Mouse (Mus musculus): ENCODE results near the gene Klf16. TPM values are rescaled to one million over a fixed set of nuclear protein-coding genes. Genes with fewer than 3 reads are reported as not detected.
"Not testable (repeated sequence)": the region's sequence is repeated elsewhere in the genome, so short reads cannot be mapped to it uniquely, and the experiment has no call there.

Gene Klf16
- polyA plus RNA-seq, 1 experiment, result 31.0 TPM

DNA sequence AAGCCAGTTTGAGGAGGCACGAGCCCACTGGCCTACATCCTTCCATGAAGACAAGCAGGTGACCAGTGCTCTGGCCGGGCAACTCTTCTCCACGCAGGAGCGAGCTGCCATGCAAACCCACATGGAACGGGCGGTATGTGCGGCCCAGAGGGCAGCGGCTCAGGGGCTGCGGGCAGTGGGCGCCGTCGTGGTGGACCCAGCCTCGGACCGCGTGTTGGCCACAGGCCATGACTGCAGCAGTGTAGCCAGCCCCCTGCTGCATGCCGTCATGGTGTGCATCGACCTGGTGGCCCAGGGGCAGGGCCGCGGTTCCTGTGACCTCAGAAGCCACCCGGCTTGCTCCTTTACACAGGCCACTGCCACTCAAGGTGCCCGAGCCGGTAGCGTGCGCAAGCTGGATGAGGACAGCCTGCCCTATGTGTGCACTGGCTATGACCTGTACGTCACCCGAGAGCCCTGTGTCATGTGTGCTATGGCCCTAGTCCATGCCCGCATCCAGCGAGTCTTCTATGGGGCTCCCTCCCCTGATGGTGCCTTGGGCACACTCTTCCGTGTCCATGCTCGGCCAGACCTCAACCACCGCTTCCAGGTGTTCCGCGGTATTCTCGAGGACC is 29.7 kb upstream of the Klf16 start:
- Histone ChIP-seq H3K4me3 (ENCODE audit: control insufficient read depth, insufficient read depth, low read length) (peak overlapping the region; percentile 28), H3K36me3 (ENCODE audit: control insufficient read depth, insufficient read depth, low read length) (no peaks in the 10 kb centered on the region), H3K4me1 (replicated peaks; ENCODE audit: control insufficient read depth, insufficient read depth, low read length) (peaks cover 78% of the 10 kb centered on the region), H3K27ac (ENCODE audit: control insufficient read depth, insufficient read depth, low read length) (no peak overlapping the region), H3K27me3 (ENCODE audit: control insufficient read depth, insufficient read depth, low read length) (no peaks in the 10 kb centered on the region)
- no peak for TF ChIP-seq POLR2A (IDR thresholded peaks at IDR 0.05; ENCODE audit: control insufficient read depth, extremely low read depth, insufficient read depth, low read length, poor library complexity)
- no peak for TF ChIP-seq CTCF (IDR thresholded peaks at IDR 0.05; ENCODE audit: borderline replicate concordance, control insufficient read depth, extremely low read depth, insufficient read depth, low read length, poor library complexity)
- DNase-seq, result no peak
- WGBS, result 93% methylated on average over 34 of the region's 34 CpGs

- peak overlapping the region; percentile 28 for H3K4me3 ChIP-seq (ENCODE audit: control insufficient read depth, insufficient read depth, low read length)
- no peaks in the 10 kb centered on the region for H3K27me3 ChIP-seq (ENCODE audit: control insufficient read depth, insufficient read depth, low read length)
- H3K36me3 ChIP-seq (ENCODE audit: control insufficient read depth, insufficient read depth, low read length), result no peaks in the 10 kb centered on the region
- peaks cover 76% of the 10 kb centered on the region for H3K4me1 ChIP-seq (replicated peaks; ENCODE audit: control insufficient read depth, insufficient read depth, low read length)
- H3K27ac ChIP-seq (ENCODE audit: control insufficient read depth, insufficient read depth, low read length), result no peak overlapping the region
- peak; percentile 65 for DNase-seq
- TF ChIP-seq CTCF (IDR thresholded peaks at IDR 0.05; ENCODE audit: borderline replicate concordance, control insufficient read depth, extremely low read depth, insufficient read depth, low read length, poor library complexity) (0 out of 2 replicates have a peak, but pooled peaks have one; percentile 44), POLR2A (IDR thresholded peaks at IDR 0.05; ENCODE audit: control insufficient read depth, extremely low read depth, insufficient read depth, low read length, poor library complexity) (peak; percentile 42; the same call in 1 of the 2 replicates)
- WGBS, result 33% methylated on average over 23 of the region's 23 CpGs
These were observed 29.2 kb upstream of the Klf16 start for GRCm38 (mm10) chr10:80606306-80606705.

GRCm38 (mm10) chr10:80605721-80606120 is 28.6 kb upstream of the Klf16 start, which contains the start of gene Gm49322:
Gm49322 (plus strand) TSS chr10:80606021.
- WGBS, result 90% methylated on average over 4 of the region's 4 CpGs
- H3K27me3 ChIP-seq (ENCODE audit: control insufficient read depth, insufficient read depth, low read length); DNase-seq; H3K27ac ChIP-seq (ENCODE audit: control insufficient read depth, insufficient read depth, low read length); H3K36me3 ChIP-seq (ENCODE audit: control insufficient read depth, insufficient read depth, low read length): not testable (repeated sequence)
- Histone ChIP-seq H3K4me1 (replicated peaks; ENCODE audit: control insufficient read depth, insufficient read depth, low read length) (peaks cover 71% of the 10 kb centered on the region), H3K4me3 (ENCODE audit: control insufficient read depth, insufficient read depth, low read length) (peak within 1 kb of the TSS; percentile 28)

- H3K4me3 ChIP-seq (ENCODE audit: control insufficient read depth, insufficient read depth, low read length), result no peak overlapping the region
- H3K27ac ChIP-seq (ENCODE audit: control insufficient read depth, insufficient read depth, low read length), result no peak overlapping the region
- H3K27me3 ChIP-seq (ENCODE audit: control insufficient read depth, insufficient read depth, low read length), result no peaks in the 10 kb centered on the region
- WGBS, result 70% methylated on average over 2 of the region's 2 CpGs
- peaks cover 64% of the 10 kb centered on the region for H3K4me1 ChIP-seq (replicated peaks; ENCODE audit: control insufficient read depth, insufficient read depth, low read length)
- no peak for DNase-seq
- TF ChIP-seq CTCF (IDR thresholded peaks at IDR 0.05; ENCODE audit: borderline replicate concordance, control insufficient read depth, extremely low read depth, insufficient read depth, low read length, poor library complexity) (no peak), POLR2A (IDR thresholded peaks at IDR 0.05; ENCODE audit: control insufficient read depth, extremely low read depth, insufficient read depth, low read length, poor library complexity) (no peak)
- H3K36me3 ChIP-seq (ENCODE audit: control insufficient read depth, insufficient read depth, low read length), result no peaks in the 10 kb centered on the region
These were observed 27.9 kb upstream of the Klf16 start for GRCm38 (mm10) chr10:80604988-80605387.

GRCm38 (mm10) chr10:80604001-80604509 is 26.9 kb upstream of the Klf16 start:
- no peaks in the 10 kb centered on the region for H3K36me3 ChIP-seq (ENCODE audit: control insufficient read depth, insufficient read depth, low read length)
- TF ChIP-seq POLR2A (IDR thresholded peaks at IDR 0.05; ENCODE audit: control insufficient read depth, extremely low read depth, insufficient read depth, low read length, poor library complexity) (no peak), CTCF (IDR thresholded peaks at IDR 0.05; ENCODE audit: borderline replicate concordance, control insufficient read depth, extremely low read depth, insufficient read depth, low read length, poor library complexity) (no peak)
- WGBS, result 85% methylated on average over 7 of the region's 7 CpGs
- peak overlapping the region; percentile 89 for H3K27ac ChIP-seq (ENCODE audit: control insufficient read depth, insufficient read depth, low read length)
- peaks cover 54% of the 10 kb centered on the region for H3K4me1 ChIP-seq (replicated peaks; ENCODE audit: control insufficient read depth, insufficient read depth, low read length)
- DNase-seq, result no peak
- no peak overlapping the region for H3K4me3 ChIP-seq (ENCODE audit: control insufficient read depth, insufficient read depth, low read length)
- H3K27me3 ChIP-seq (ENCODE audit: control insufficient read depth, insufficient read depth, low read length), result no peaks in the 10 kb centered on the region

- Histone ChIP-seq H3K4me1 (replicated peaks; ENCODE audit: control insufficient read depth, insufficient read depth, low read length) (peaks cover 51% of the 10 kb centered on the region), H3K4me3 (ENCODE audit: control insufficient read depth, insufficient read depth, low read length) (peak overlapping the region; percentile 33), H3K27ac (ENCODE audit: control insufficient read depth, insufficient read depth, low read length) (peak overlapping the region; percentile 89), H3K27me3 (ENCODE audit: control insufficient read depth, insufficient read depth, low read length) (no peaks in the 10 kb centered on the region), H3K36me3 (ENCODE audit: control insufficient read depth, insufficient read depth, low read length) (no peaks in the 10 kb centered on the region)
- DNase-seq, result no peak
- 25% methylated on average over 7 of the region's 7 CpGs for WGBS
- no peak for TF ChIP-seq CTCF (IDR thresholded peaks at IDR 0.05; ENCODE audit: borderline replicate concordance, control insufficient read depth, extremely low read depth, insufficient read depth, low read length, poor library complexity)
- TF ChIP-seq POLR2A (IDR thresholded peaks at IDR 0.05; ENCODE audit: control insufficient read depth, extremely low read depth, insufficient read depth, low read length, poor library complexity), result no peak
These were observed 26.2 kb upstream of the Klf16 start for GRCm38 (mm10) chr10:80603364-80603763.

Measured in thymus, adult 2 months (tissue).